Mouse (Mus musculus): Measurements from ENCODE around the gene Cfap74. TPM values are rescaled to one million over a fixed set of nuclear protein-coding genes. Genes with fewer than 3 reads are reported as not detected.
A peak's percentile ranks its signal among the peaks of the same experiment; 100 is the strongest.
"Not testable (repeated sequence)": the region's sequence is repeated elsewhere in the genome, so short reads cannot be mapped to it uniquely, and the experiment has no call there.

Cfap74 gene
- total and polyA plus RNA-seq, 3 experiments = 0.26 to 0.78 (median 0.32) TPM

DNA sequence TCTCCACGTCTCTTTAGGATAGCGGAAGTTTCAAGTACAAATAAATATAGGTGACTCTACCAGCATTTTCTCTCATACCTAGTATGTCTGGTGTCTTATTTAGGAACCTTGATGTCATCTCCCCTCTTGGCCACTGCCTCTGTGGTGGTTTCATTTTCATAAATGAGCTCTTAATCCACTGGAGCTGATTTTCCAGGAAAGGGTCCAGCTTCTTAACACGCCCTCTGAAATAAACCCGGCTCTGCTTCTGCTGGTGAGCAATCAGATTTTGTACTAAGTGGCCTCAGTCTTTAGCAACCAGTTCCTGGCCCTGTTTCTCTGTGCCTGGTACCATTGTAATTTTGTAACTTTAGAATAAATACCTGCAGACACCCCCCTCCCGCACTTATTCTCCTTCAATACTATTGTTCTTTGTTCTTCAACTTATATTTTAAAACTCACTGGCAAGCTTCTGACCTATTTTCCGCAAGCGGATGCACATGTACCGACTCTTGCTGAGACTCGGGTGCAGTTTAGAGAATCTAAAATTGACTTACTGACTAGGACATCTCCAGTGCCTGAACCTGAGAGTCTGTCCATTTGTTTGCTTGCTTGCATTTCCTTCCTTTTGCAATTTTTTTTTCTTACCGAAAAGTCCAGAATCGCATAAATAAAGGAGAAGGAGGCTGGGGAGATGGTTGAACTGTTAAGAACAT lies 4.8 kb downstream of the Cfap74 start:
- TF ChIP-seq CTCF (IDR thresholded peaks at IDR 0.05) = no peak
- Histone ChIP-seq H3K27me3 (ENCODE audit: control insufficient read depth, insufficient read depth, low read length) (no peaks in the 10 kb centered on the region; the same call in 1 of the 2 replicates), H3K27ac (no peak overlapping the region), H3K4me3 (no peak overlapping the region), H3K4me1 (ENCODE audit: control insufficient read depth, insufficient read depth, low read length) (no peaks in the 10 kb centered on the region; the same call in 1 of the 2 replicates), H3K79me2 (replicated peaks; ENCODE audit: control insufficient read depth, insufficient read depth, low read length) (no peaks in the 10 kb centered on the region), H3K9ac (ENCODE audit: low read depth, low read length) (no peak overlapping the region), H3K36me3 (ENCODE audit: control insufficient read depth, insufficient read depth, low read length) (no peaks in the 10 kb centered on the region)
- WGBS = 77% methylated on average over 11 of the region's 11 CpGs
- intact Hi-C loops (cut with DNase I) = no loop called here
- no peak for DNase-seq

GRCm38 (mm10) chr4:155414656-155415235 lies 5.8 kb downstream of the Cfap74 start:
- no peaks in the 10 kb centered on the region for H3K79me2 ChIP-seq (replicated peaks; ENCODE audit: control insufficient read depth, insufficient read depth, low read length)

DNA sequence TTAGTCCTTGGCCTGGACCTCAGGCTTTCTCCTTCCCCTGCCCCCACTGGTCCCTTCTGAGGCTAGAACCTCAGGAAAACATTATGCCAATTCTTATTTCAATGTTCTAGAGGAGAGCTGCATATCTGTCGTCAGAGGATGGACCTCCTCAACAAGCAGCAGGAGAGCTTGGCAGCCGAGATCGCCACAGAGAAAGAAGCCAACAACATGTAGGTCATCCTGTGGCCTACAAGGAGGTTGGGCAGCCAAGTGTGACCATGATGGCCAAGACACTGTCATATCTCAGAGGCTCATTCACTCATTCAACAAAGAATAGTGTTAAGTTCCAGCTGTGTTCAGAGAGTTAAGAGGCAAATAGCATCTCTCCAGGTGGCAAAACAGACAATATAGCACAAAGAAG lies 11.1 kb downstream of the Cfap74 start:
- no peak overlapping the region for H3K4me3 ChIP-seq
- intact Hi-C loops (cut with DNase I) = no loop called here
- no peaks in the 10 kb centered on the region for H3K36me3 ChIP-seq (ENCODE audit: control insufficient read depth, insufficient read depth, low read length)
- H3K9ac ChIP-seq (ENCODE audit: low read depth, low read length) = no peak overlapping the region
- TF ChIP-seq CTCF (IDR thresholded peaks at IDR 0.05) = no peak
- TF ChIP-seq EP300 (IDR thresholded peaks at IDR 0.05; ENCODE audit: insufficient read depth, low read depth, low read length) = no peak
- TF ChIP-seq POLR2A (IDR thresholded peaks at IDR 0.05; ENCODE audit: insufficient read depth, low read depth, low read length) = no peak
- WGBS = 64% methylated on average over 3 of the region's 3 CpGs
- H3K79me2 ChIP-seq (replicated peaks; ENCODE audit: control insufficient read depth, insufficient read depth, low read length) = no peaks in the 10 kb centered on the region
- H3K27ac ChIP-seq = no peak overlapping the region
- peaks cover 2% of the 10 kb centered on the region for H3K4me1 ChIP-seq (ENCODE audit: control insufficient read depth, insufficient read depth, low read length)
- peak in 1 of 2 experiments; percentile 14 for DNase-seq
- H3K27me3 ChIP-seq (ENCODE audit: control insufficient read depth, insufficient read depth, low read length) = no peaks in the 10 kb centered on the region

More at GRCm38 (mm10) chr4:155414656-155415235, 5.8 kb downstream of the Cfap74 start:
- DNase-seq = no peak
- H3K27me3 ChIP-seq (ENCODE audit: control insufficient read depth, insufficient read depth, low read length) = no peaks in the 10 kb centered on the region; the same call in 1 of the 2 replicates
- WGBS = 79% methylated on average over 9 of the region's 9 CpGs
- H3K27ac ChIP-seq = no peak overlapping the region
- no peaks in the 10 kb centered on the region for H3K36me3 ChIP-seq (ENCODE audit: control insufficient read depth, insufficient read depth, low read length)
- TF ChIP-seq CTCF (IDR thresholded peaks at IDR 0.05) = no peak
- TF ChIP-seq EP300 (IDR thresholded peaks at IDR 0.05; ENCODE audit: insufficient read depth, low read depth, low read length) = no peak
- no peak for TF ChIP-seq POLR2A (IDR thresholded peaks at IDR 0.05; ENCODE audit: insufficient read depth, low read depth, low read length)
- intact Hi-C loops (cut with DNase I) = no loop called here
- H3K4me1 ChIP-seq (ENCODE audit: control insufficient read depth, insufficient read depth, low read length) = no peaks in the 10 kb centered on the region
- H3K9ac ChIP-seq (ENCODE audit: low read depth, low read length) = no peak overlapping the region
- H3K4me3 ChIP-seq = no peak overlapping the region

GRCm38 (mm10) chr4:155421412-155422370 lies 12.7 kb downstream of the Cfap74 start:
- H3K4me1 ChIP-seq (ENCODE audit: control insufficient read depth, insufficient read depth, low read length); H3K27me3 ChIP-seq (ENCODE audit: control insufficient read depth, insufficient read depth, low read length); H3K27ac ChIP-seq; H3K79me2 ChIP-seq (replicated peaks; ENCODE audit: control insufficient read depth, insufficient read depth, low read length); H3K9ac ChIP-seq (ENCODE audit: low read depth, low read length); H3K36me3 ChIP-seq (ENCODE audit: control insufficient read depth, insufficient read depth, low read length); H3K4me3 ChIP-seq; intact Hi-C loops (cut with DNase I); DNase-seq: not testable (repeated sequence)
- WGBS = 79% methylated on average over 23 of the region's 30 CpGs

DNA sequence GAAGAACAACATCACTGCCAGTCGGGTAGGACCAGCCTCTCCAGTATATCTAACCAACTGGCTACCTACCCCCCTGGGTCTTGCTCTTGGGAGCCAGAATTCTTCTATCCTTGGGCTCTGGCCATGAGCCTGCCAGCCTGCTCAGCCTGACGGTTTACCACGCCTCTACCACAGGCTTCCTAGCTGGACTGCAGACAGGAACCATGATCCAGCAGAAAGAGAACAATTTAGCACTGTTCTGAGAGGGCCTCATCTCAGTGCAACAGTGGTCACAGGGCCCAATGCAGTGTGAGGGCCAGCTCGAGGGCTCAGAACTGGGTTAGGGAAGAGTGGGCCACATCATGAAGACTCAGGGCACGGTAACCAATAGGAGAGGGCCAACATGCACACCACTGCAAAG lies 15.0 kb downstream of the Cfap74 start:
- WGBS = 80% methylated on average over 5 of the region's 5 CpGs
- intact Hi-C loops (cut with DNase I) = no loop called here

GRCm38 (mm10) chr4:155426272-155426671 lies 17.3 kb downstream of the Cfap74 start:
- 69% methylated on average over 6 of the region's 6 CpGs for WGBS
- TF ChIP-seq CTCF (IDR thresholded peaks at IDR 0.05) = no peak
- TF ChIP-seq POLR2A (IDR thresholded peaks at IDR 0.05; ENCODE audit: insufficient read depth, low read depth, low read length) = no peak
- no peak for TF ChIP-seq EP300 (IDR thresholded peaks at IDR 0.05; ENCODE audit: insufficient read depth, low read depth, low read length)
- no peak for DNase-seq
- H3K36me3 ChIP-seq (ENCODE audit: control insufficient read depth, insufficient read depth, low read length) = no peaks in the 10 kb centered on the region
- H3K79me2 ChIP-seq (replicated peaks; ENCODE audit: control insufficient read depth, insufficient read depth, low read length) = no peaks in the 10 kb centered on the region
- no peaks in the 10 kb centered on the region for H3K27me3 ChIP-seq (ENCODE audit: control insufficient read depth, insufficient read depth, low read length)
- intact Hi-C loops (cut with DNase I) = no loop called here
- peaks cover 4% of the 10 kb centered on the region; the same call in 1 of the 2 replicates for H3K4me1 ChIP-seq (ENCODE audit: control insufficient read depth, insufficient read depth, low read length)
- no peak overlapping the region for H3K4me3 ChIP-seq
- H3K9ac ChIP-seq (ENCODE audit: low read depth, low read length) = no peak overlapping the region
- no peak overlapping the region for H3K27ac ChIP-seq

More for the DNA sequence above, 15.0 kb downstream of the Cfap74 start:
- peaks cover 6% of the 10 kb centered on the region for H3K4me1 ChIP-seq (ENCODE audit: control insufficient read depth, insufficient read depth, low read length)
- no peak overlapping the region for H3K27ac ChIP-seq
- no peak overlapping the region for H3K4me3 ChIP-seq
- no peak for DNase-seq
- no peaks in the 10 kb centered on the region for H3K79me2 ChIP-seq (replicated peaks; ENCODE audit: control insufficient read depth, insufficient read depth, low read length)
- H3K9ac ChIP-seq (ENCODE audit: low read depth, low read length) = no peak overlapping the region
- H3K36me3 ChIP-seq (ENCODE audit: control insufficient read depth, insufficient read depth, low read length) = no peaks in the 10 kb centered on the region
- TF ChIP-seq EP300 (IDR thresholded peaks at IDR 0.05; ENCODE audit: insufficient read depth, low read depth, low read length) = no peak
- TF ChIP-seq POLR2A (IDR thresholded peaks at IDR 0.05; ENCODE audit: insufficient read depth, low read depth, low read length) = no peak
- no peaks in the 10 kb centered on the region for H3K27me3 ChIP-seq (ENCODE audit: control insufficient read depth, insufficient read depth, low read length)
